Mouse (Mus musculus) gastrocnemius, postnatal 10 days (tissue): ENCODE measurements around the gene Hist1h4a. TPM values are rescaled to one million over a fixed set of nuclear protein-coding genes. Genes with fewer than 3 reads are reported as not detected.
"Not testable (repeated sequence)": the region's sequence is repeated elsewhere in the genome, so short reads cannot be mapped to it uniquely, and the experiment has no call there.

ENCODE experiments used
- DNase-seq: peaks from one replicate; pipeline ENCODE4 v3.0.0; 2021; ENCODE audit warnings: mixed read lengths
- total RNA-seq, 2 experiments: library from RNA; stranded (reverse); gene quantifications; 2 replicates each; pipeline ENCODE4 v1.2.3; 2021

The Hist1h4a gene
- total RNA-seq, 2 experiments from 2014 or later, result 140 to 160 TPM

DNA sequence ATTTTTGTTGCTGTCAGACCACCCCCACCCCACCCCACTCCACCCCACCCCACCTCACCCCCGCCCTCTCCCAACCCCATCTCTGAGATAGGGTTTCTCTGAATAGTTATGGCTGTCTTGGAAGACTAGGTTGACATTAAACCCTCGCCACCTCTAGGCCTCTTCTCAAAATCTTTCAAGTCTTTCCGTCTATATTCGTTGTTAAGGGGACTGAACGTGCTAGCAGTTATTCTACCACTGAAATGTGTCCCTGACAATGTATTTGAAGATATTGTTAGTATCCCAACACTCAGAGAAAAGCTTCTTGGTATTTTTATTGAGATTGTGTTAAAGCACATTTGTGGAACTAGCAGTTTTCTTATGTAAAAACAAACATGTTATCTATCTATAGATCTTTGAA lies 20.1 kb downstream of the Hist1h4a start:
- DNase-seq, result no peak

- no peak for DNase-seq
Measured at GRCm38 (mm10) chr13:23740256-23740840, 20.7 kb downstream of the Hist1h4a start.

DNA sequence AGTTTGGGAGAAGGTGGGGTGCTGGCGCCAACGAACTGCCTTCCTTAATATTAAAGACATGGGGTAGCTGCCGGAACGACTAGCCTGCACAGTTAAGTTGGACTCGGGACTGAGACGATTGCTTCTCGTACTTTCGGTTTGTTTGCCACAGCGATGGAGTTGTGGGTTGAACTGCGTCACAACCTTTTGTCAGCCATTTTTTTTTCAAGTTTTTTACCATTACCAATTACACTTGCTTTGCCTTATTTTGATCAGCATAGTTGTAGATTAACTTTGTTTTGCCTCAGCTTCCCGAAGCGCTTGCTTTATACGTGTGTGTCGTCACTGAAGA lies 21.1 kb downstream of the Hist1h4a start:
- no peak for DNase-seq

- peak; percentile 78 for DNase-seq
Measured at GRCm38 (mm10) chr13:23739069-23739921, 21.7 kb downstream of the Hist1h4a start.

DNA sequence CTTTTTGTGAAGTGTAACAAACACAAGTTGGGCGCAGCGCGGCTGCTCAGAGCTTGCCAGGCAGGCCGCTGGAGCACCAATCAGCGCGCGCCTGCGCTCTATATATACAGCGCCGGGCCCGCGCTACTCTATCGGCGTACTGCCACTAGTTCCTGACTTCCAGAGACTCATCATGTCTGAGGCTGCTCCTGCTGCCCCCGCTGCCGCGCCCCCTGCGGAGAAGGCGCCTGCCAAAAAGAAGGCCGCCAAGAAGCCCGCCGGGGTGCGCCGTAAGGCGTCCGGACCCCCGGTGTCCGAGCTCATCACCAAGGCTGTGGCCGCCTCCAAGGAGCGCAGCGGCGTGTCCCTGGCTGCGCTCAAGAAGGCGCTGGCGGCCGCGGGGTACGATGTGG lies 22.4 kb downstream of the Hist1h4a start, which contains the start of gene Hist1h1c:
Gene Hist1h1c, plus strand, starts transcription at position 132 of the 392 bp plus-strand sequence.
- peak; percentile 87 for DNase-seq

DNA sequence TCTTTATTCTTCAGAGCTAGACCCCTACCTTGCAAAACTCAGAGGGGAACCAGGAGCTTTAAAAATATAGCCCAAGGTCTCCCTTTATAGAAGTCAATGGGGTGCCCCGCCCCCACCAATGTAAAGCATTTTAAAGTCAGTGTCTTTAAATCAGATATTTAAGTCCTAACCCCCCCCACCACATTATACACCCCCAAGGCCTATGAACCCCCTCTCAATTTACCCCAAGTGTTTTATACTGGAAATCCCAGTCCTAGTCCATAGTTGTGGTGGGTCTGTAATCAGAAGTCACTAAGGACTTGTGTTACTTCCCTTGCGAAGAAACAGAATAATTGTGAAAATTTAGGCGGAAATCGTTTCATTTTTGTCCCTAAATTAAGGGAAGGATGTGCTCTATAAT lies 23.0 kb downstream of the Hist1h4a start:
- no peak for DNase-seq

DNA sequence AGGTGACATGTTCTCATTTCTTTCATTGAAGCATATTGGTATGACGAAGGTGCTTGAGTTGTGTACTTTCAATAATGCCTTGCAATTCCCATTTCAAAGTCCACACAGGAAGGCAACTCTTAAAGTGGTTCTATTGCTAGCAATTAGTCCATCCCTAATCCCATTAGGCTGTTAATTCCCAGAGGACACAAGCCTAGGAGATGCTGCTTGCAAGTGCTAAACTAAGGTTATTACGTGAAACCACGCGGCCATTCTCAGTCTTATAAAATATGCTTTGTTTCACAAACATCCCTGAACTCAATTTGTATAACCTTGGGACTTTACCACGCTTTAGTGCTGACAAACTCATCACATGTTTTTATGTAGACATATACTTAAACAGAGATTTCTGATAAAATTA lies 23.9 kb downstream of the Hist1h4a start:
- no peak for DNase-seq

- DNase-seq, result no peak
Measured at GRCm38 (mm10) chr13:23732156-23732804, 28.8 kb downstream of the Hist1h4a start.

DNA sequence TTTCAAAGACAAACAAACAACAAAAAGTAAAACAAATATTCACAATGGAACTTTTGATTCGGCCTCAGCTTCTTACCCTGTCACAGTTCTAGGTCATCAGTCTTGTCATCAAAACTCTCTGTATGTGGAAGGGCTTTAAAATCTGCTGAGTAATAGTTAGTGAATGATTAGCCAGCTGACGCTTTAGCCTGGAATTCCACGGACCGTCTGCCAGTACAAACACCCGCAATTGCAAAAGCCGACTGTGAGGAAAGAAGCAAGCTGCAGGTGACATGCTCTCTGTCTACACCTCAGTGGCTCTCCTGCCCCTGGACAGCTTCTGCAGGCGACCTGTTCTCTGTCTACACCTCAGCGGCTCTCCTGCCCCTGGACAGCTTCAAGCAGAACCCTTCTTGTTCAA lies 30.6 kb downstream of the Hist1h4a start:
- DNase-seq, result no peak

DNA sequence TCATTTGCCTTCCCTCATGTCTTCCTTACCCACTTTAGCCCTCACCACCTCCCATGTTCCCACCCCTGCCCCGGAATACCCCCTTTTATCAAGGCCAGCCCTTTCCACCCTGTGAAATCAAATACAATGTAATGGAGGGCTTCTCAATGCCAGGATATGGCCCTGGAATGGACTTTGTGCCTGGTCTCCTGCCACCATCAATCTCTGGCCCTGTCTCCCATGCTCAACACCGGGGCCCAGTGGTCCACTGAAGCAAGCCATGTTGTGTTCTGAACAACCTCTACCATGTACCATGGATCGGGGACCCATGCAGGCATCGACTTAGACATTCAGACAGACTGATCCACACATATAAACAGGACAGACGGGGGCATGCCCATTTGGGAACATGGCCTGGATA lies 31.3 kb downstream of the Hist1h4a start:
- no peak for DNase-seq

DNA sequence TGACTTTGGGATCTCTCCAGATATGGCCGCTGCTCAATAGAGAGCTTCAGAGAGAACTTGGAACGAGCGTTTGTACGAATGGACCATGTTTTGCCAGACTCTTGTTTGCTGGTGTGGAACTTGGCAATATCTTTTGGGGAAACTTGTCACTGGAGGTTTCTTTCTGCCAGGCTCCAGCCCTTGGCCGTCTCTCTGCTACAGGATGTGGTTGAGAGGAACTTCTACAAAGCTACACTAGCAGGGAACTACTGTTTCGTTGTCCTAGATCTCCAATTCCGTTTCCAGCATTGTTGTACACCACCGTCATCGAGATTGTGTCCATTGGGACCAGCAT lies 31.9 kb downstream of the Hist1h4a start:
- no peak for DNase-seq

GRCm38 (mm10) chr13:23728472-23729191 lies 32.4 kb downstream of the Hist1h4a start:
- DNase-seq, result no peak

GRCm38 (mm10) chr13:23725213-23725612 lies 35.8 kb downstream of the Hist1h4a start:
- no peak for DNase-seq

GRCm38 (mm10) chr13:23724239-23724638 lies 36.8 kb downstream of the Hist1h4a start:
- no peak for DNase-seq

GRCm38 (mm10) chr13:23717593-23718245 lies 43.3 kb downstream of the Hist1h4a start:
- DNase-seq, result not testable (repeated sequence)

- DNase-seq, result no peak
Measured at GRCm38 (mm10) chr13:23717176-23717575, 43.9 kb downstream of the Hist1h4a start.

DNA sequence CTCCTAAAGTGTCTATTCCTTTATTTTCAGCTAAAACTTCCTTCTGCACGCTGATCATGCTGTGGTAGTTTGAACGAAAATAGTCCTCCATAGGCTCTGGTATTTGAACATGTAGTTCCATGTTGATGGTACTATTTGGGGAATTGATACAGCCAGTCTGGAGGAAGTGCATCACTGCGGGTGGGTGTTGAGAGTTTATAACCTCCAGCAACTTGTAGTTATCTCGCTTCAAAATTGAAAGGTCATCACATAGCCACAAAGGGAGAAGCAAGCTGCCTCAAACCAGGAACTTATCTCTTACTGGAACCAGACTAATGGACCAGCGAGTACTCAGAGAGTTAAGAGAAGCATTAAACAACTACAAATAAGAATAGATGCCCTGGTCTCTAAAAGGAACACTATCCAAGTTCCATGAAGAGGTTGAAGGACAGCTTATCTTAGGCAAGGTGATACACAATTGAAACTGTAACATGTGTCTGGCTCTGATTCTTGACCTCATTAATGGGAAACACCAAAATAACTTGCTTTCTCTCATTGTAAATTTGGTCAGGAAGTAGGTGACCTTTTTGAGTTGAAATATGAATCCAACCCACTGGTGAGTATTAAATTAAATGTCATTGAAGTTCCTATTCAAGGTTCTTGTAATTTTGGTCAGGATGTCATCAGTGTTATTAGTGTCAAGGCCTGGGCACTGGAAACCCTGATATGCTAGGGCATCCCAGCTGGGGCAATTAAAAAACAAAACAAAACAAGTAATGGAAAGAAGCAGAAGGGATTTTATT lies 44.6 kb downstream of the Hist1h4a start:
- DNase-seq, result no peak
